Mouse (Mus musculus): ENCODE results near the gene Canx. TPM values are rescaled to one million over a fixed set of nuclear protein-coding genes. Genes with fewer than 3 reads are reported as not detected.

Gene Canx
- total and polyA plus RNA-seq, 2 experiments from 2014 or later = 120 to 159 TPM

DNA sequence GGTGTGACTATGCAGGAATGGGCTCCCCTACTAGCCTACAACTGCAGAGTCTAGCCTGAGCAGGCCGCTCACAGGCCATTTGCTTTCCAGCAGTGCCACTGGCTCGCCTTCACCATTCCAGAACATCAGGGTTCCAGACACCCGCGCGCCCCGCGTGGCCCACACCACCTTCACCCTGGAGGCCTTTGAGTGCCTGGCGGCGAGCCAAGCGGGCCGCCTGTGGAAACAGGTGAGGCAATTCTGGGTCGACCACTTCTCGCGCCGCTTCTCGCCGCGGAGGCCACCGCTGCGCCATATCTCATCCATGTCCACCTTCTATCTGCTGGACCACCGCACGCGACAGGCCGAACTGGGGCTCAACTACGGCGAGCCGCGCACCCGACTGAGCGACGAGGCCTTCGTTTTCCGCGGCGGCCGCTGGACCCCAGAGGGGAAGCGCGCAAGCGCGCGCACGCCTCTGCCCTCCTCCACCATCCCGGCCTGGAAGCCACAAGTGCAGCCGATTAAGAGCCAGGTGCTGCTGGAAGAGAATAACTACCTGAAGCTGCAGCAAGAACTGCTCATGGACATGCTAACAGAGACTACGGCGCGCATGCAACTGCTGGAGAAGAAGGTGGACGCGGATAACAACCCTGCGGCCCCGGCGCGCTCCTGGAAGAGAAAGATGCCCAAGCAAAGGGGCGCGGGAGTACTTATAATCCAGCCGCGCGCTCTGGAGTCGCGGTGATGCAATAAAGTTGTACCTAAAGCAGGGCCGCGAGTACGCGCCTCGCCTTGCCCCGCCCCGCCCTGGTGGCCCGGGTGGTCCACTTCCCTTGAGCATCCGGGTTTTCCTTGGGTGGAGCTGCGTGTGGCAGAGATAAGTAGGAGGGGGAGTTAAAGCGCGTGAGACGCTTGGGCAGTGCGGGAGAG is 33.7 kb upstream of the Canx start:
- Histone ChIP-seq H3K4me2 (ENCODE audit: low read depth, low read length) (peak overlapping the region; percentile 87), H3K9me3 (replicated peaks; ENCODE audit: control insufficient read depth, low read length) (no peaks in the 10 kb centered on the region), H3K4me1 (ENCODE audit: control insufficient read depth, insufficient read depth) (no peaks in the 10 kb centered on the region), H3K36me3 (replicated peaks; ENCODE audit: control insufficient read depth, insufficient read depth, low read length) (no peaks in the 10 kb centered on the region), H3K27me3 (ENCODE audit: control insufficient read depth, insufficient read depth, low read length) (no peaks in the 10 kb centered on the region), H3K4me3 (ENCODE audit: low read depth, low read length) (peak overlapping the region; percentile 52), H3K27ac (ENCODE audit: low read depth) (no peak overlapping the region), H3K9ac (replicated peaks; ENCODE audit: low read depth, low read length) (peak overlapping the region; percentile 45)
- ATAC-seq (ENCODE audit: insufficient read depth, low read depth) = peak; percentile 59
- no peak for DNase-seq (ENCODE audit: low spot score)
- TF ChIP-seq CTCF (IDR thresholded peaks at IDR 0.05; ENCODE audit: low read depth) (no peak), EP300 (IDR thresholded peaks at IDR 0.05; ENCODE audit: low read depth) (no peak)
- WGBS = 3% methylated on average over 74 of the region's 74 CpGs

GRCm38 (mm10) chr11:50355395-50355794 is 29.9 kb upstream of the Canx start:
- 80% methylated on average over 1 of the region's 1 CpGs for WGBS

DNA sequence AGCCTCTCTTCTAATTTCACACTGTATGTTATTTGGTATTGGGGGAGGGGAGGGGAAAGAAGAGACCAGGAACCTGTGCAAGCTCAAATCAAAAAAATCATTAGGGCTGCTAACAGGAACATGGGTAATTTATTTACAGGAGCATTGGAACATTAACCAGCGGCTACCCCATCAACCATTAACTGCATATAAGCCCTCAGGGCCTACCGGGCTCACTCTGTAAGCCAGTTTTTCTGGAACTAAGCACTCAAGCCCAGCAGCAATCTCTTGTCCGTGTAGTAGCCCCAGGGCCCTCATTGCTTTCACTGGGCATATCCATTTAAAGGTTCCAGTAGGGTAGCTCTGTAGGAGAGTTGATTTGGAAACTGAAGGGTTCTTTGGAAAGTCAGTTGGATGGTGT is 29.4 kb upstream of the Canx start:
- no peak for ATAC-seq (ENCODE audit: insufficient read depth, low read depth)
- no peaks in the 10 kb centered on the region for H3K36me3 ChIP-seq (replicated peaks; ENCODE audit: control insufficient read depth, insufficient read depth, low read length)
- no peak for TF ChIP-seq EP300 (IDR thresholded peaks at IDR 0.05; ENCODE audit: low read depth)
- TF ChIP-seq CTCF (IDR thresholded peaks at IDR 0.05; ENCODE audit: low read depth) = no peak

More at GRCm38 (mm10) chr11:50355395-50355794, 29.9 kb upstream of the Canx start:
- no peaks in the 10 kb centered on the region for H3K36me3 ChIP-seq (replicated peaks; ENCODE audit: control insufficient read depth, insufficient read depth, low read length)
- TF ChIP-seq EP300 (IDR thresholded peaks at IDR 0.05; ENCODE audit: low read depth) (no peak), CTCF (IDR thresholded peaks at IDR 0.05; ENCODE audit: low read depth) (no peak)
- no peak overlapping the region for H3K4me2 ChIP-seq (ENCODE audit: low read depth, low read length)
- ATAC-seq (ENCODE audit: insufficient read depth, low read depth) (no peak), DNase-seq (ENCODE audit: low spot score) (no peak)
- no peaks in the 10 kb centered on the region for H3K27me3 ChIP-seq (ENCODE audit: control insufficient read depth, insufficient read depth, low read length)
- H3K4me1 ChIP-seq (ENCODE audit: control insufficient read depth, insufficient read depth) = no peaks in the 10 kb centered on the region
- no peak overlapping the region for H3K9ac ChIP-seq (replicated peaks; ENCODE audit: low read depth, low read length)
- no peak overlapping the region for H3K27ac ChIP-seq (ENCODE audit: low read depth)
- no peaks in the 10 kb centered on the region for H3K9me3 ChIP-seq (replicated peaks; ENCODE audit: control insufficient read depth, low read length)
- no peak overlapping the region for H3K4me3 ChIP-seq (ENCODE audit: low read depth, low read length)

GRCm38 (mm10) chr11:50354162-50354561 is 28.7 kb upstream of the Canx start, which contains the start of gene Cby3:
TSS of gene Cby3 (plus strand) at chr11:50354462.
- H3K27ac ChIP-seq (ENCODE audit: low read depth) = no peak within 1 kb of the TSS
- no peak for TF ChIP-seq EP300 (IDR thresholded peaks at IDR 0.05; ENCODE audit: low read depth)
- no peak for TF ChIP-seq CTCF (IDR thresholded peaks at IDR 0.05; ENCODE audit: low read depth)
- no peaks in the 10 kb centered on the region for H3K27me3 ChIP-seq (ENCODE audit: control insufficient read depth, insufficient read depth, low read length)
- H3K4me3 ChIP-seq (ENCODE audit: low read depth, low read length) = no peak within 1 kb of the TSS
- no peak within 1 kb of the TSS for H3K4me2 ChIP-seq (ENCODE audit: low read depth, low read length)
- no peaks in the 10 kb centered on the region for H3K4me1 ChIP-seq (ENCODE audit: control insufficient read depth, insufficient read depth)
- no peaks in the 10 kb centered on the region for H3K36me3 ChIP-seq (replicated peaks; ENCODE audit: control insufficient read depth, insufficient read depth, low read length)
- no peak for ATAC-seq (ENCODE audit: insufficient read depth, low read depth)
- no peaks in the 10 kb centered on the region for H3K9me3 ChIP-seq (replicated peaks; ENCODE audit: control insufficient read depth, low read length)
- DNase-seq (ENCODE audit: low spot score) = no peak
- H3K9ac ChIP-seq (replicated peaks; ENCODE audit: low read depth, low read length) = no peak within 1 kb of the TSS

More for the DNA sequence above, 29.4 kb upstream of the Canx start:
- H3K9ac ChIP-seq (replicated peaks; ENCODE audit: low read depth, low read length) = no peak overlapping the region
- H3K27me3 ChIP-seq (ENCODE audit: control insufficient read depth, insufficient read depth, low read length) = no peaks in the 10 kb centered on the region
- no peak for DNase-seq (ENCODE audit: low spot score)
- no peaks in the 10 kb centered on the region for H3K9me3 ChIP-seq (replicated peaks; ENCODE audit: control insufficient read depth, low read length)
- H3K4me3 ChIP-seq (ENCODE audit: low read depth, low read length) = no peak overlapping the region
- H3K4me1 ChIP-seq (ENCODE audit: control insufficient read depth, insufficient read depth) = no peaks in the 10 kb centered on the region
- no peak overlapping the region for H3K4me2 ChIP-seq (ENCODE audit: low read depth, low read length)
- H3K27ac ChIP-seq (ENCODE audit: low read depth) = no peak overlapping the region
- WGBS = 69% methylated on average over 3 of the region's 3 CpGs

DNA sequence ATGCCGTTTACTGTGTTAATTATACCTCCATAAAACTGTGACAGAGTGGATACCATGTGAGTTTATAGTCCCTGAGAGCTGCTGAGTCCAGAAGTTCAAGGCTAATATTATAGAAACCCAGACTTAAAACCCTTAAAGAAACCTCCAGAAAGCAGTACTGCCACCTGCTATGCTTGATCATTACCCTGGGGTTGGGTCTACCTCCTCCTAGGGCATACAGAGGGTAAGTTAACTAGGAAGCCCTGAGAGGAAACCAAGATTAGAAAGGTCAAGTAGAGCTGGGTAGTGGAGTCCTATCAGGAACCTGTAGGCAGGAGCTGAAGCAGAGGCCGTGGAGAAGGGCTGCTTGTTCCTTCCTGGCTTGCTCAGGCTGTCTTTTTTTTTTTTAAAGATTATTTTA is 26.7 kb upstream of the Canx start:
- no peak for DNase-seq (ENCODE audit: low spot score)
- H3K36me3 ChIP-seq (replicated peaks; ENCODE audit: control insufficient read depth, insufficient read depth, low read length) = no peaks in the 10 kb centered on the region
- no peaks in the 10 kb centered on the region for H3K9me3 ChIP-seq (replicated peaks; ENCODE audit: control insufficient read depth, low read length)
- H3K27ac ChIP-seq (ENCODE audit: low read depth) = no peak overlapping the region
- ATAC-seq (ENCODE audit: insufficient read depth, low read depth) = no peak
- TF ChIP-seq EP300 (IDR thresholded peaks at IDR 0.05; ENCODE audit: low read depth) (no peak), CTCF (IDR thresholded peaks at IDR 0.05; ENCODE audit: low read depth) (no peak)
- no peak overlapping the region for H3K9ac ChIP-seq (replicated peaks; ENCODE audit: low read depth, low read length)
- no peak overlapping the region for H3K4me2 ChIP-seq (ENCODE audit: low read depth, low read length)
- no peaks in the 10 kb centered on the region for H3K4me1 ChIP-seq (ENCODE audit: control insufficient read depth, insufficient read depth)
- no peaks in the 10 kb centered on the region for H3K27me3 ChIP-seq (ENCODE audit: control insufficient read depth, insufficient read depth, low read length)
- H3K4me3 ChIP-seq (ENCODE audit: low read depth, low read length) = no peak overlapping the region
- WGBS = 60% methylated on average over 2 of the region's 2 CpGs
